Mouse (Mus musculus): ENCODE measurements around the gene Fgfr2.

Gene Fgfr2

GRCm38 (mm10) chr7:130586521-130587072 lies 2536.6 kb downstream of the Fgfr2 start:
- no peak for DNase-seq

- DNase-seq: no peak
Measured at GRCm38 (mm10) chr7:130578607-130579006, 2544.5 kb downstream of the Fgfr2 start.

GRCm38 (mm10) chr7:130578066-130578465 lies 2545.1 kb downstream of the Fgfr2 start:
- no peak for DNase-seq

DNA sequence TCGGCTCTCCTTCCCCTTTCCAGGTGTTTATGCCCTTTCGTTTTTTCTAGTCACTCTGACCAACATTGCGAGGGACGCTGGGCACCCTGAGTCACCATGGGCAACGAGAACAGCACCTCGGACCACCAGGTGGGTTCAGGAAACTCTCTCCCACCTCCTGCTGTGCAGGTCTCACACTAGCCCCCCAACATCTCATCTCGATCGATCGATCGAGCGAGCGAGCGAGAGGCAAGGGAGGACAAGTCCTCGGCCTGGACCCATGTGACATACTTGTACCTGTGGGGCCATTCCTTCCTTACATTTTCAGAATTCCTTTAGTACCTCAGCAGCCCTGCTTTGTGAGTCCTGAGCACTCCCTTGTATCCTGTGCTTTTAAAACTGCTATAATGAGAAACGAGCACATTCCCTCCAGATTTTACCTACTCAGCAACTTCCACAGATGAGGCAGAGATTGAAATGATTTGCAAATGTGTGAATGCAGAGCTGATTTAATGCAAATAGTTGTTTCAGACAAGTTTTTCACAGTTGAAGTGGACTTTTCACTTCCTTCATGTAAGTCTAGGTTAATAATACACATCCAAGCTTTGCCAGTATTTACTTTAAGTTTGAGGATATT lies 2545.7 kb downstream of the Fgfr2 start, which contains the start of gene Tacc2:
Gene Tacc2 (plus strand): TSS at position 51 of the 616 bp plus-strand sequence.
- DNase-seq: no peak

- peak; percentile 12 for DNase-seq
Measured at GRCm38 (mm10) chr7:130576981-130577380, 2546.2 kb downstream of the Fgfr2 start.

- no peak for DNase-seq
Measured at GRCm38 (mm10) chr7:130574211-130574991, 2548.7 kb downstream of the Fgfr2 start.

DNA sequence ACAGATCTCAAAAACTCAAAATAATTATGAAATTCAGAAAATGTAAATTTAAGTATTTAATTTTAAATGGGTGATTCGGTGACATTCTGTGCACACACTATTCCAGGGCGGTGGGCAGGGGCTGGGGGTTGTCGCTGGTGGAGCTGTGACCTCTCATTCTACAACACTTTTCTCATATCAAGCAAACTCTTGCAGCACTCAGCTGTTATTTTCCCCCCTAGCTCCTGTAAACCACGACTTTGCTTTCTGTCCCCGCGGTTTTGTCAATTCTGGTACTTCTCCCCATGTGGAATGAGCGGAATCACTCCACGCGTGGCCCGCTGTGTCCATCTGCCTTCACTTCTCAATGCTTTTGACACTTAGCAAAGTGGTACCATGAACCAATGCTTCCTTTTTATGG lies 2549.4 kb downstream of the Fgfr2 start:
- no peak for DNase-seq

GRCm38 (mm10) chr7:130572821-130573220 lies 2550.3 kb downstream of the Fgfr2 start, which contains the start of gene Nsmce4a:
Nsmce4a (minus strand) TSS chr7:130573118.
- DNase-seq: no peak

DNA sequence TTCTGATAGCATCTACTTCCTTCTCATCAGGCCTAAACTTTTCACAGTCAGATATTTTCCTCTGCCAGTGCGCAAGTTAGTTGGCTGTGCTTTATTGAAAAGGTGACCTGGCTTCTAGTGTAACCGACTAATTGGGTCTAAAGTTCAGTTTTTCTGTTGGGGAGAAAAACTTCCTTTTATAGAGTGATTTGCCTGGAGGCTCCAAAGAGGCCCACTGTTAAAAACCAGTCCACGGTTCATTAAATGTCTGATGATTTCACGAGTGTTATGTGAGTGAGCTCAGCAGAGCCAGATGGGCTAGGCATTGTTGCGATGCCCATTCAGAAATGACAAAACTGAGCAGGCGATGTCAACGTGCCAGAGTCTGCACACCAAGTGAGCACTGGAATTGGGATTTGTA lies 2552.7 kb downstream of the Fgfr2 start:
- DNase-seq: no peak

DNA sequence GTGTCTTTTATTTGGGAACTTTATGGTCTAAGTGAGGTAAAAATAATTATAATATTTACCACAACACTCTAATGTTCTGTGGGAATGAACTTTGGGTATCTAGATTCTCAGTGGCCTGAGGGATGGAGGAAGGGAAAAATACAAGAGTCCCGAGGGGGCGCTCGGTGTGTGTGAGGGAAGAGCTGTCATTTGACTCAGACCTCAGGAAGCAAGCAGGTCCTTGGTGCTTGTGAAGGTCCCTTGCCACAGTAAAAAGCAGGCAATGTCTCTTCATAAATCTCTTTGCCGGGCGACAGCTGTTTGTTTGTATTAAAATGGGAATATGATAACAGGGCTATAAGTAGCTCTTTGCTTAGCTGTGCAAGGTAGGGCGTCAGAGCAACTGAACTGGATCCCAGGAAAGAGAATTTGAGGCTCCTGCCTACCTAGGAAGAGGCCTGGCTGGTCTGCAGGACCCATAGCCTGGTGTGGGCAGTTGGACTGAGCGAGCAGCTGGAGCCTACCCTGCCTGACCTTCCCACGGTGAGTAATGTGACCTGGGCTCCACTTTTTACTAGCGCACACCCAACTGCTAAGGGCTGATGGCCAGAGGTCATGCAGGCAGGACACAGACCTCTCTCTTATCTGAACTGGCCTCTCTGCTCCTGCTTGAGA lies 2554.2 kb downstream of the Fgfr2 start:
- no peak for DNase-seq

GRCm38 (mm10) chr7:130564596-130564995 lies 2558.6 kb downstream of the Fgfr2 start:
- DNase-seq: no peak

DNA sequence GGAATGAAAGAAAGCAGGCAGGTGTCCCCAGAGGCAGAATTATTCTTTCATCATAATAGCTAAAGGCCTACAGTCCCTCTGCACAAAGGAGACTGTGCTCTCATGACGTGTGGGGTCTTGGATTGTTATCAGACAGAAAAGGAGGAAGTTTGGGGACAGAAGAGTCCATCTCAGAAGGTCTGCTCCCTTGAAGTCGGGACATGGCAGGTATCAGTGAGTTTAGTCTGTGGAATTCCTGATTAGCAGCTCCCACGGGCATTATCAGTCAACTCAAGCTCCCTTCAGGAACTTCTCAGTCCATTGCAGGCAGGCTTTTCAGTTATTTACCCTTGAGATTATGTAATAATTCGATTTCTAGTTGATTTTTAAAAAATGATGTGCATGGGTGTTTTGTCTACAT lies 2559.3 kb downstream of the Fgfr2 start:
- DNase-seq: no peak

GRCm38 (mm10) chr7:130563276-130563675 lies 2559.9 kb downstream of the Fgfr2 start:
- DNase-seq: no peak

- DNase-seq: no peak
Measured at GRCm38 (mm10) chr7:130560933-130561332, 2562.2 kb downstream of the Fgfr2 start.

- DNase-seq: no peak
Measured at GRCm38 (mm10) chr7:130558592-130558991, 2564.6 kb downstream of the Fgfr2 start.

GRCm38 (mm10) chr7:130555597-130555996 lies 2567.6 kb downstream of the Fgfr2 start:
- no peak for DNase-seq

- no peak for DNase-seq
Measured at GRCm38 (mm10) chr7:130553321-130553720, 2569.8 kb downstream of the Fgfr2 start.

DNA sequence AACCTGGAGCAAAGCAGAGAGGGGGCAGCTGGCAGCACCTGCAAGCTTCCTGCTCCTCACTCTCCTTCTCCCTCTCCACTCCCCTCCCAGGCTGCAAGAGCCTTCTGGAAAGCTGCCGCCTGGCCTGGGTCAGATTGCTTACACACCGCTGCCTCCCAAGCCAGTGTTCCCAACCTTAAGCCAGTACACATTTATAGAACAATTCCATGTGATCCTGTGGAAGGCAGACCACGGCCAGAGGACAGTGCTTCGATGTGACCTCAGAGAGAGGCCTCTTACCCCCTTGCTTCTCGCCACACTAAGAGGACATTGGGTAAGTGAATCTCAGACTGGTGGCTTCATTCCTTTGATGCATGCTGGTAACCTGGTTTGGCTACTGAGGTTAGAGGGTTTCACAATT lies 2570.4 kb downstream of the Fgfr2 start:
- DNase-seq: no peak

- DNase-seq: no peak
Measured at GRCm38 (mm10) chr7:130547635-130548175, 2575.4 kb downstream of the Fgfr2 start.

- DNase-seq: peak; percentile 92
Measured at GRCm38 (mm10) chr7:130546791-130547484, 2576.2 kb downstream of the Fgfr2 start.

- DNase-seq: no peak
Measured at GRCm38 (mm10) chr7:130546421-130546790, 2576.7 kb downstream of the Fgfr2 start.

DNA sequence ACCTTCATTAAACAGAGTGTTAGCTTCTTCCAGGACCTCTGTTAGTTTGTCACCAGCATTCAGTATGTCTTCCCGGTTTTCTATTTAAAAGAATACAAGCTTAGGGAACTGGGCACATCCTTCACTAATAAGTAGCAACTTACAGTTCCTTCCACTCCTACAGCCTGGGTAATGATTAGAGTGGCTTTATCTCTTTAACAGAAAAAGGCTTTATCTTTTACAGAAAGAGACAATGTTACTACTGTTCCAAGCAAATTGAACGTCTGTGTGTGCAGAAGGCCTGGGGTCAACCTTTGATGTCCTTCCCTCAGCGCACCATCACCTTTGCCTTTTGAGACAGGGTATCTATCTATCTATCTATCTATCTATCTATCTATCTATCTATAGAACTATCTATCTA lies 2577.3 kb downstream of the Fgfr2 start:
- DNase-seq: no peak

- no peak for DNase-seq
Measured at GRCm38 (mm10) chr7:130545401-130545800, 2577.7 kb downstream of the Fgfr2 start.

Measured in right cerebral cortex, postnatal 4 days (tissue).